Mouse (Mus musculus) heart, embryonic 11.5 days (tissue): ENCODE measurements around the gene Cd96. TPM values are rescaled to one million over a fixed set of nuclear protein-coding genes. Genes with fewer than 3 reads are reported as not detected.

ENCODE experiments used
- ATAC-seq: fragments of 200-750 bp; cut with Nextera tagmentation; replicated peaks from 2 replicates; pipeline ENCODE4 v1.8.0; 2017; ENCODE audit warnings: moderate library complexity; ENCODE audit not compliant: insufficient number of reproducible peaks, low FRiP score, low TSS enrichment
- H3K27ac ChIP-seq: fragments of 300-500 bp; sonication (generic); 2 replicates; pipeline ENCODE4 v1.5.1; 2014; ENCODE audit warnings: mild to moderate bottlenecking, low read depth, low read length
- H3K27me3 ChIP-seq: fragments of 300-500 bp; sonication (generic); 2 replicates; pipeline ENCODE4 v1.6.1; 2014; ENCODE audit warnings: mild to moderate bottlenecking, low read length, mixed read lengths; ENCODE audit not compliant: control insufficient read depth, insufficient read depth
- H3K36me3 ChIP-seq: fragments of 300-500 bp; sonication (generic); 2 replicates; pipeline ENCODE4 v1.6.1; 2014; ENCODE audit warnings: mild to moderate bottlenecking, low read length, moderate library complexity, mixed read lengths; ENCODE audit not compliant: control insufficient read depth, insufficient read depth
- H3K4me1 ChIP-seq: fragments of 300-500 bp; sonication (generic); 2 replicates; pipeline ENCODE4 v1.6.1; 2014; ENCODE audit warnings: low read length; ENCODE audit not compliant: control insufficient read depth, insufficient read depth
- H3K4me2 ChIP-seq: fragments of 300-500 bp; sonication (generic); 2 replicates; pipeline ENCODE4 v1.6.1; 2014; ENCODE audit warnings: mild to moderate bottlenecking, moderate library complexity
- H3K4me3 ChIP-seq: fragments of 300-500 bp; sonication (generic); 2 replicates; pipeline ENCODE4 v1.5.1; 2014; ENCODE audit warnings: low read depth, low read length
- H3K9ac ChIP-seq: fragments of 300-500 bp; sonication (generic); 2 replicates; pipeline ENCODE4 v1.6.1; 2014; ENCODE audit warnings: mild to moderate bottlenecking, low read depth, low read length, moderate library complexity
- H3K9me3 ChIP-seq: fragments of 300-500 bp; sonication (generic); replicated peaks from 2 replicates; pipeline ENCODE4 v1.6.1; 2016; ENCODE audit warnings: low read length; ENCODE audit not compliant: control insufficient read depth
- WGBS: fragments of 180-500 bp; shearing (Covaris S2); extraction: QIAGEN DNeasy Blood & Tissue Kit; methylation state at CpG from one replicate; pipeline ENCODE4 v1.1.7; 2014; ENCODE audit not compliant: insufficient replicate concordance; 5-methylcytosine and 5-hydroxymethylcytosine counted together
- polyA plus RNA-seq: library from polyadenylated mRNA; unstranded; fragments of >200 nt; fragmentation: Nextera tagmentation; extraction: Ambion mirVana; gene quantifications from 2 replicates; pipeline ENCODE4 v1.2.1, GENCODE M21; 2014

Cd96 gene
- polyA plus RNA-seq, 1 experiment from 2014 or later: not detected

DNA sequence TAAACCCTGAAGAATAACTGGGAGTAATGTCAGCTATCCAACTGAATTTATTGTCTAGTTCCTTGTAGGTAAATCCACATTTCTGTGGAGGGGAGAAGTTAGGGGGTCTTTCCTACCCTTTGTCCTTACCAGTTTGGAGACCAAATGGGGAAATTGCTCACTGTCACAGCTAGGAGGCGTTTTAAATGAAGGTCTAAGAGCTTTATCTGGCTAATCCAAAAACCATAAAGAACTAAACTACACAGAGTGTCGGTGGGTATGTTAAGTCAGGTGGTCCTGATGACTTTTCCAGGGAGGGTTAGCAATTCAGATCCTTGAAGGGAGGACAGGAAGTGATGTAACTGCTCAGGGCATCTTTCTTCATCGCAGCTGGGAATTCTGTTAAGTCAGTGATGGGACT is 556 bp upstream of the Cd96 start:
- no peak overlapping the region for H3K4me2 ChIP-seq
- H3K9me3 ChIP-seq: no peaks in the 10 kb centered on the region
- no peak overlapping the region for H3K4me3 ChIP-seq
- H3K27ac ChIP-seq: no peak overlapping the region
- 55% methylated on average over 3 of the region's 3 CpGs for WGBS
- H3K9ac ChIP-seq: no peak overlapping the region
- no peaks in the 10 kb centered on the region for H3K36me3 ChIP-seq
- H3K4me1 ChIP-seq: no peaks in the 10 kb centered on the region
- no peaks in the 10 kb centered on the region for H3K27me3 ChIP-seq
- no peak for ATAC-seq

DNA sequence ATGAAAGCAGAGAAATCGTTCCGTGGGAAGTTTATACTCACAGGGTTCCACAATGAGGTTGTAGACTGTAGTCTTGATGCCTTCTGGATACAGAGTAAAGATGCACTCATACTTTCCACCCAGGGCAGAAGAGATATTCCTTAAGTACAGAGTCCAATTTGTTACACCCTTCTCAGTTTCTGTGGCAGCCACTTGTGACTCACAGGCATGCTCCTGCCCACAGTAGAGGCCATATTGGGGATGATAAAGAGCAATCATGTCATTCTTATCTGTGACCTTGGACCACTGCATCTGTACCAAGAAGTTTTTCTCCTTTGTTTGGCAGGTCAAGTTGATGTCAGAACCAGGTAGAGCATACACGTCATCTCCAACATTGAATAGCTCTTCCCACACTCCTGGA is 2.4 kb downstream of the Cd96 start:
- ATAC-seq: no peak
- no peak overlapping the region for H3K4me2 ChIP-seq
- no peaks in the 10 kb centered on the region for H3K36me3 ChIP-seq
- H3K4me1 ChIP-seq: no peaks in the 10 kb centered on the region
- H3K4me3 ChIP-seq: no peak overlapping the region
- no peaks in the 10 kb centered on the region for H3K27me3 ChIP-seq
- 80% methylated on average over 3 of the region's 3 CpGs for WGBS
- H3K9me3 ChIP-seq: no peaks in the 10 kb centered on the region
- no peak overlapping the region for H3K27ac ChIP-seq
- H3K9ac ChIP-seq: no peak overlapping the region

DNA sequence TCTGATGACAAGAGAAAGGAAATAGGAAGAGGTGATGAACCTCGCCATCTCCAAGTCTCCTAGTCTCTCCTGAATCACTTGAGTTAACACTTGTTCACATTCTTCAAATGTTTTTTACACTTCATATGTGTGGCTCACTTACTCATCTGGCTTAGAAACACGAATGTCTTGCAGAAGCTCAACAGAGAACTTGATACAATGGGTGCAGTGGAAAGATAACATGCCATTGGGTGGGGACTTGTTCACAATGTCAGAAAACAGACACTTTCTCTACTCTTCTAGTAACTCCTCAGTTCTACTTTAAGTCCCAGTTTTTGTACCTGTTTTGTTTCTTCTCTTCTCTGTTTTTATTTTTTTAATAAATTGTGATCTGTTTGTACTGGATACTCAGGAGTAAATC is 5.3 kb downstream of the Cd96 start:
- H3K27ac ChIP-seq: no peak overlapping the region
- 46% methylated on average over 2 of the region's 2 CpGs for WGBS
- no peak overlapping the region for H3K4me3 ChIP-seq
- no peaks in the 10 kb centered on the region for H3K27me3 ChIP-seq
- no peaks in the 10 kb centered on the region for H3K9me3 ChIP-seq
- H3K4me1 ChIP-seq: no peaks in the 10 kb centered on the region
- ATAC-seq: no peak
- H3K4me2 ChIP-seq: no peak overlapping the region
- no peak overlapping the region for H3K9ac ChIP-seq
- no peaks in the 10 kb centered on the region for H3K36me3 ChIP-seq

DNA sequence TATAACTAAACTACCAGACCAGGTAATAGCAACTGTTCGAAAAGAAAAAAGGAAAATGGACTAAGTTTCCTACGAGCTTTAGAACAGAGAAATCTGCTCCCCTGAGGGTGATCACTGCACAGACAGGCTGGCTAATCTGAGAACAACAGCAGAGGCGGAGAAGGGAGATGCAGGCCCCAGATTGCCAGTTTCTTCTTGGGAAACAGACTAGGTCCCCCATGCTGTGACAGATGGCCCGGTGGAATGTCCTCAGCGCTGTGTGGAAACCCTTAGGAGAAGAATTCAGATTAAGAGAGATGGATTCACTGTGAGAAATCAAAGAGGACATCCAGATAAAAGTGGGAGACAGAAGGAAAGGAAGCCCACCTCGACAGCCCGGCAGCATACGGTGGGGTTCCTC is 10.5 kb downstream of the Cd96 start:
- ATAC-seq: no peak

DNA sequence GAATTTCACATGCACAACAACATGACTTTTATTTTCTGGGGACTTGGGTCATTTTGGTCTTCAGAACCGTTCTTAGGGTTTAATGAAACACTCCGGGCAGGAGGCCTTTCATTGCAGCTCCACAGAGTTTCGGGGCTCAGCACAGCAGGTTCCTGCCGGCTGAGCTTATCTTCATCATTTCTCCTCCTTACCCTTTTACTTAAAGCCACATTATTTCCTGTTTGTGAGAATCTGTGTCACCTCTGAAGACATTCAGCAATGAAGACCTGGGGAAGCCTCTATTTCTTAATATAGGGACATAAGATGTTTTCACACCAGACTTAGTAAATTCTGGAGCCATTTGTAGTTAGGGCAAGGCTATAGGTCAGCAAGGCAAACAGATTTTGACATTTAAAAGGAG is 12.6 kb downstream of the Cd96 start:
- Histone ChIP-seq H3K4me1 (no peaks in the 10 kb centered on the region), H3K27ac (no peak overlapping the region), H3K36me3 (no peaks in the 10 kb centered on the region), H3K4me3 (no peak overlapping the region), H3K4me2 (no peak overlapping the region), H3K27me3 (no peaks in the 10 kb centered on the region), H3K9ac (no peak overlapping the region), H3K9me3 (no peaks in the 10 kb centered on the region)
- no peak for ATAC-seq
- WGBS: 54% methylated on average over 4 of the region's 4 CpGs

More for the DNA sequence above, 10.5 kb downstream of the Cd96 start:
- Histone ChIP-seq H3K9me3 (no peaks in the 10 kb centered on the region), H3K4me3 (no peak overlapping the region), H3K36me3 (no peaks in the 10 kb centered on the region), H3K4me1 (no peaks in the 10 kb centered on the region), H3K27ac (no peak overlapping the region), H3K27me3 (no peaks in the 10 kb centered on the region), H3K4me2 (no peak overlapping the region), H3K9ac (no peak overlapping the region)
- WGBS: 21% methylated on average over 8 of the region's 8 CpGs

DNA sequence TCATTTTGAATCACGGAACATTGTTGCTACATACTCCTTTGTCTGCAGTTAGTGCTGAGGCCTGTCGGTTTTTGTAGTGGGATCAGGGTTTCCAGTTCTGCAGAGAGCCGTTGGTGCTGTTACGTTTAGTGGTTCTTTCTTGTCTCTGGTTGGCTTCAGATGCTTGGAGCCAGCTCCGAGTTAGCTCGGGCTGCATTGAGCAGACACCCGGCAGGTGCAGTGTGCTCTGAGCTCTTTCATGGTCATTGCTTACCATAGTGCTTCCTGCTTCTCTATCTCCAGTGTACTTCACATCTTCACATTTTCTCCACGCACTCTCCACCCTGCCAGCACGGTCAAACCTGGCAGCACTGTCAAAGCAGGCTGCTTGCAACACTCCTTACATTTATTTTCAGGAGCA is 15.6 kb downstream of the Cd96 start:
- WGBS: 66% methylated on average over 9 of the region's 9 CpGs
- no peaks in the 10 kb centered on the region for H3K4me1 ChIP-seq
- H3K9ac ChIP-seq: no peak overlapping the region
- H3K27ac ChIP-seq: no peak overlapping the region
- H3K9me3 ChIP-seq: no peaks in the 10 kb centered on the region
- no peaks in the 10 kb centered on the region for H3K27me3 ChIP-seq
- no peaks in the 10 kb centered on the region for H3K36me3 ChIP-seq
- no peak overlapping the region for H3K4me3 ChIP-seq
- H3K4me2 ChIP-seq: no peak overlapping the region
- ATAC-seq: no peak

DNA sequence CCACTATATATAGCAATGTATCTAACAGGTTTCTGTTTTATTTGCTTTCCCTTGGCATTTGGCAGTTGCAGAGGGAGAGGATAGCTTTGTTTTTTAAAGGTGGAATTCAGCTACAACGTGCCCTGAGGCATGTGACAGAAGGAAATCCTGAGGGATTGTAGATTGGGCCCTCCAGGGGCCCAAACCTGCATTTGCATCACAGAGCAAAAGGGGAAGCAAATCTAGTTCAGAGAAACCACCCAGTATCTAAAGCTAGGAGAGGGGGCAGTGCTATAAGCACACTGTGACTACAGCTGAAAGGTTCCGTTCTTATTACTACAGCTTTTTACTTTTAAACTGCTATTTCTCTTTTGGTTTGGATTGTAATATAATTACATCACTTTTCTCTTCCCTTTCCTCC is 18.3 kb downstream of the Cd96 start:
- no peak overlapping the region for H3K4me3 ChIP-seq
- WGBS: 29% methylated on average over 2 of the region's 2 CpGs

DNA sequence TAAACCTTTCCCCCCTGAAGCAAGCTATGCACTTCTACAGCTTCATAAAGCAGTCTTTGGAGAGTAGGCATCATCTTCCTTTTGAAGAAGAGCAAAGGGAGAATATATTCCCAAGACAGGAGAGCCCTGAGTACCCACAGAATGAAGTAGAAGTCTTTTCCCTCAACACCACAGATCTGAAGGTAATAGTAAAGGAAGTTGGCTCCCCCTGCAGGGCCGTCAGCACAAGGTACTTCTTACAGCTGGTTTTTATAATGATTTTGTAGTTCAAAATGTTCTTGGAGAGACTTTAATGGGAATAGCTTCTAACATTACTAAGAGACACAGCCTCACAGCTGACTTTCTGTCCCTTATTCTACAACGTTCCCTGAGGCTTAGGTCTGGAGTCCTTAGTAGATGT is 19.8 kb downstream of the Cd96 start:
- Histone ChIP-seq H3K27ac (no peak overlapping the region), H3K27me3 (no peaks in the 10 kb centered on the region), H3K4me3 (no peak overlapping the region), H3K4me1 (no peaks in the 10 kb centered on the region), H3K9ac (no peak overlapping the region), H3K9me3 (no peaks in the 10 kb centered on the region), H3K4me2 (no peak overlapping the region), H3K36me3 (no peaks in the 10 kb centered on the region)
- no peak for ATAC-seq
- WGBS: 44% methylated on average over 2 of the region's 2 CpGs

More for the DNA sequence above, 18.3 kb downstream of the Cd96 start:
- Histone ChIP-seq H3K4me1 (no peaks in the 10 kb centered on the region), H3K9me3 (no peaks in the 10 kb centered on the region), H3K27ac (no peak overlapping the region), H3K4me2 (no peak overlapping the region), H3K9ac (no peak overlapping the region), H3K27me3 (no peaks in the 10 kb centered on the region), H3K36me3 (no peaks in the 10 kb centered on the region)
- ATAC-seq: no peak

DNA sequence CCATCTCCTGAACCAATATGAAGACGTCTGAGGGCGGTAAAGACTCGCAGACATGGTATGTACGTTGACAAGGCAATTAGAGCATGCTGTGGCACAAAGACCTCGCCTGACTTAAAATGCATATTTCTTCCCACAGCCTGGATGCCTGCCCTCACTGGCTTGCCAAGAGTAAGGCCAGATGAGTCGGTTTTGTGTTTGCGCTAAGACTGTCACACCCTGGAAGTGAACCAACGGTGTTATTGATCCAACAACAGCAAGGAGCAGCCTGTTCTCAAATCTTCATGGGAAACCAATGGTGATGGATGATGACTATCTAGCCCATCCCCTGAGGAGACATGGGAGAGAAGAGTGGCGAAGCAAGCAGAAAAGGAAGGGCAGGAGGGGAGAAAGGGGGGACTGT is 22.6 kb downstream of the Cd96 start:
- 76% methylated on average over 9 of the region's 9 CpGs for WGBS
- Histone ChIP-seq H3K9ac (no peak overlapping the region), H3K4me3 (no peak overlapping the region), H3K4me1 (no peaks in the 10 kb centered on the region), H3K9me3 (no peaks in the 10 kb centered on the region), H3K36me3 (no peaks in the 10 kb centered on the region), H3K27me3 (no peaks in the 10 kb centered on the region), H3K4me2 (no peak overlapping the region), H3K27ac (no peak overlapping the region)
- ATAC-seq: no peak
